Mouse (Mus musculus) bone marrow macrophage, adult 2 months (primary cell): ENCODE measurements around the gene Fbxw10.

Experiments
- CTCF ChIP-seq: IDR thresholded peaks from 2 replicates; pipeline ENCODE4 v1.5.1; 2012; ENCODE audit warnings: low read depth, mild to moderate bottlenecking, low read length, moderate library complexity
- POLR2A ChIP-seq: IDR thresholded peaks from 2 replicates; pipeline ENCODE4 v1.6.1; 2012; ENCODE audit warnings: mild to moderate bottlenecking, low read depth, low read length, borderline replicate concordance

- TF ChIP-seq CTCF (no peak), POLR2A (no peak)
Observed at GRCm38 (mm10) chr11:62816591-62816990, 30.3 kb upstream of the Fbxw10 start.
